ENCODE assay signal across 8 mouse cellular contexts in genomic region chrX:56597887-56598640, GRCm38 (mm10). TPM values are rescaled to one million over a fixed set of nuclear protein-coding genes. Genes with fewer than 3 reads are reported as not detected.
DNase-seq lines count a peak whose midpoint lies in the region; ATAC-seq and TF ChIP-seq lines count a peak whose summit lies in the region.

TSS of gene Mmgt1 (minus strand) at chrX:56598069.

- peak within 1 kb of the TSS; percentile 66 for H3K4me2 ChIP-seq in heart, embryonic 12.5 days
- peak within 1 kb of the TSS; percentile 59 for H3K4me2 ChIP-seq in kidney, postnatal 0 days (ENCODE audit: low read length)
- H3K4me2 ChIP-seq in liver, embryonic 11.5 days = peak within 1 kb of the TSS; percentile 64
- peak within 1 kb of the TSS; percentile 41 for H3K4me2 ChIP-seq in stomach, embryonic 14.5 days (replicated peaks; ENCODE audit: low read depth, low read length)

- 11% methylated on average over 44 of the region's 44 CpGs for WGBS in heart, embryonic 12.5 days
- WGBS in kidney, postnatal 0 days = 26% methylated on average over 44 of the region's 44 CpGs
- WGBS in liver, embryonic 11.5 days = 12% methylated on average over 44 of the region's 44 CpGs
- 16% methylated on average over 44 of the region's 44 CpGs for WGBS in stomach, embryonic 14.5 days

- no peaks in the 10 kb centered on the region for H3K27me3 ChIP-seq in heart, embryonic 12.5 days (replicated peaks)
- H3K27me3 ChIP-seq in kidney, postnatal 0 days (ENCODE audit: insufficient read depth, low read length) = no peaks in the 10 kb centered on the region
- H3K27me3 ChIP-seq in liver, embryonic 11.5 days (replicated peaks; ENCODE audit: control insufficient read depth, insufficient read depth, low read length) = no peaks in the 10 kb centered on the region
- H3K27me3 ChIP-seq in stomach, embryonic 14.5 days (ENCODE audit: control insufficient read depth, insufficient read depth, low read length) = no peaks in the 10 kb centered on the region

- no peak for TF ChIP-seq CTCF in kidney, postnatal 0 days (IDR thresholded peaks at IDR 0.05; ENCODE audit: low read depth)

- ATAC-seq in erythroid progenitor cell, adult 5-6 weeks (replicated peaks; ENCODE audit: low FRiP score, poor library complexity, severe bottlenecking) = peak; percentile 99
- peak; percentile 97 for ATAC-seq in heart, embryonic 12.5 days (ENCODE audit: insufficient number of reproducible peaks, low FRiP score)
- ATAC-seq in kidney, postnatal 0 days (replicated peaks; ENCODE audit: low FRiP score, low read depth) = peak; percentile 99
- peak; percentile 98 for ATAC-seq in liver, embryonic 11.5 days (replicated peaks; ENCODE audit: low FRiP score)
- peak; percentile 99 for ATAC-seq in stomach, embryonic 14.5 days (ENCODE audit: insufficient number of reproducible peaks, insufficient read depth, low FRiP score, low read depth)

- peak within 1 kb of the TSS; percentile 81 for H3K9ac ChIP-seq in heart, embryonic 12.5 days
- H3K9ac ChIP-seq in kidney, postnatal 0 days (ENCODE audit: low read depth, low read length) = peak within 1 kb of the TSS; percentile 73
- H3K9ac ChIP-seq in liver, embryonic 11.5 days (ENCODE audit: low read depth, low read length) = peak within 1 kb of the TSS; percentile 85
- H3K9ac ChIP-seq in stomach, embryonic 14.5 days (replicated peaks; ENCODE audit: low read depth, low read length) = peak within 1 kb of the TSS; percentile 85

- H3K9me3 ChIP-seq in heart, embryonic 12.5 days (replicated peaks) = no peaks in the 10 kb centered on the region
- H3K9me3 ChIP-seq in kidney, postnatal 0 days (replicated peaks; ENCODE audit: low read length) = no peaks in the 10 kb centered on the region
- no peaks in the 10 kb centered on the region for H3K9me3 ChIP-seq in liver, embryonic 11.5 days (ENCODE audit: control insufficient read depth, low read length)
- no peaks in the 10 kb centered on the region for H3K9me3 ChIP-seq in stomach, embryonic 14.5 days (ENCODE audit: control insufficient read depth, low read depth, low read length)

- peak; percentile 94 for DNase-seq in CD4-positive helper T cell, adult 2 months (ENCODE audit: low read depth, low spot score)
- peak; percentile 90 for DNase-seq in brain, embryonic 18.5 days (ENCODE audit: low read depth, low spot score)
- peak; percentile 97 for DNase-seq in kidney, postnatal 0 days (ENCODE audit: low spot score)
- peak; percentile 81 for DNase-seq in liver, embryonic 11.5 days (ENCODE audit: low spot score)
- peak; percentile 90 for DNase-seq in naive thymus-derived CD4-positive, alpha-beta T cell, adult 2 months (ENCODE audit: low read depth)

- H3K27ac ChIP-seq in heart, embryonic 12.5 days (ENCODE audit: poor library complexity, severe bottlenecking) = peak within 1 kb of the TSS; percentile 79
- peak within 1 kb of the TSS; percentile 72; the same call in 1 of the 2 replicates for H3K27ac ChIP-seq in kidney, postnatal 0 days
- peak within 1 kb of the TSS; percentile 55; the same call in 1 of the 2 replicates for H3K27ac ChIP-seq in liver, embryonic 11.5 days (ENCODE audit: low read depth, low read length)
- no peak within 1 kb of the TSS for H3K27ac ChIP-seq in stomach, embryonic 14.5 days (ENCODE audit: low read length)

- H3K4me1 ChIP-seq in heart, embryonic 12.5 days (replicated peaks) = peaks cover 6% of the 10 kb centered on the region; the same call in 1 of the 2 replicates
- no peaks in the 10 kb centered on the region for H3K4me1 ChIP-seq in kidney, postnatal 0 days (replicated peaks; ENCODE audit: insufficient read depth, low read length)
- 0 out of 2 replicates have a peak, but pooled peaks cover 2% of the 10 kb centered on the region for H3K4me1 ChIP-seq in liver, embryonic 11.5 days (replicated peaks; ENCODE audit: control insufficient read depth, insufficient read depth, low read length)
- H3K4me1 ChIP-seq in stomach, embryonic 14.5 days (ENCODE audit: control insufficient read depth, insufficient read depth, low read length) = no peaks in the 10 kb centered on the region

- peak within 1 kb of the TSS; percentile 79 for H3K4me3 ChIP-seq in heart, embryonic 12.5 days
- H3K4me3 ChIP-seq in kidney, postnatal 0 days (replicated peaks; ENCODE audit: low read depth, low read length) = peak within 1 kb of the TSS; percentile 69
- peak within 1 kb of the TSS; percentile 77 for H3K4me3 ChIP-seq in liver, embryonic 11.5 days (ENCODE audit: low read depth, low read length)
- peak within 1 kb of the TSS; percentile 54 for H3K4me3 ChIP-seq in stomach, embryonic 14.5 days (ENCODE audit: low read depth, low read length)

- peaks cover 4% of the 10 kb centered on the region; the same call in 1 of the 2 replicates for H3K36me3 ChIP-seq in heart, embryonic 12.5 days
- H3K36me3 ChIP-seq in kidney, postnatal 0 days (ENCODE audit: insufficient read depth, low read length) = no peaks in the 10 kb centered on the region
- no peaks in the 10 kb centered on the region for H3K36me3 ChIP-seq in liver, embryonic 11.5 days (ENCODE audit: control insufficient read depth, insufficient read depth, low read length)
- H3K36me3 ChIP-seq in stomach, embryonic 14.5 days (ENCODE audit: control insufficient read depth, insufficient read depth, low read length) = no peaks in the 10 kb centered on the region

RNA-seq across cellular contexts. Expression of gene Mmgt1, which starts in this region (rescaled TPM):
- 8.4 and 11.9 TPM in 2 replicates for total RNA-seq in erythroid progenitor cell, adult 5-6 weeks (2015; ENCODE audit: low replicate concordance)
- 6.3 and 7.6 TPM in 2 replicates for total RNA-seq in erythroid progenitor cell, adult 5-6 weeks (2017; ENCODE audit: low replicate concordance)
- polyA plus RNA-seq in heart, embryonic 12.5 days (2016; fragmentation: Nextera tagmentation; extraction: Ambion mirVana) = 30.5 and 30.9 TPM in 2 replicates
- polyA plus RNA-seq in kidney, postnatal 0 days (2015; fragmentation: Nextera tagmentation; extraction: Ambion mirVana) = 20.4 and 21.8 TPM in 2 replicates
- 20.2 and 25.0 TPM in 2 replicates for polyA plus RNA-seq in liver, embryonic 11.5 days (2014; fragmentation: Nextera tagmentation; extraction: Ambion mirVana)
- 28.8 and 29.5 TPM in 2 replicates for polyA plus RNA-seq in stomach, embryonic 14.5 days (2014; fragmentation: Nextera tagmentation; extraction: Ambion mirVana)
